Mouse (Mus musculus) G1E (cell line): ENCODE results near the gene Slc35d2.

ENCODE experiments used
- CTCF ChIP-seq: IDR thresholded peaks from 2 replicates; pipeline ENCODE4 v1.5.1; 2012; ENCODE audit warnings: low read depth, low read length, inconsistent platforms, mixed read lengths
- GATA1 ChIP-seq: IDR thresholded peaks from 2 replicates; pipeline ENCODE4 v1.6.1; 2012; ENCODE audit warnings: borderline replicate concordance, low read length, inconsistent platforms, mixed read lengths

- TF ChIP-seq CTCF = no peak
- no peak for TF ChIP-seq GATA1
Observed at GRCm38 (mm10) chr13:64178000-64178399, 48.8 kb upstream of the Slc35d2 start.
